Mouse (Mus musculus) midbrain, postnatal 0 days (tissue): Measurements from ENCODE around the gene BC030867. TPM values are rescaled to one million over a fixed set of nuclear protein-coding genes. Genes with fewer than 3 reads are reported as not detected.

Experiments
- ATAC-seq: fragments of 200-750 bp; cut with Nextera tagmentation; 2 replicates; pipeline ENCODE4 v1.8.0; 2017; ENCODE audit warnings: moderate number of reproducible peaks, mild to moderate bottlenecking, moderate TSS enrichment, moderate library complexity; ENCODE audit not compliant: low FRiP score
- DNase-seq: peaks from one replicate; pipeline ENCODE4 v3.0.0-alpha.2; 2015; ENCODE audit warnings: low spot score
- H3K27ac ChIP-seq: fragments of 300-500 bp; sonication (generic); 2 replicates; pipeline ENCODE4 v1.5.1; 2014; ENCODE audit warnings: low read depth, mild to moderate bottlenecking, low read length, mixed read lengths
- H3K27me3 ChIP-seq: fragments of 300-500 bp; sonication (generic); 2 replicates; pipeline ENCODE4 v1.6.1; 2014; ENCODE audit warnings: low read length, control low read depth, mixed read lengths; ENCODE audit not compliant: insufficient read depth
- H3K36me3 ChIP-seq: fragments of 300-500 bp; sonication (generic); 2 replicates; pipeline ENCODE4 v1.6.1; 2014; ENCODE audit warnings: low read length, control low read depth, mixed read lengths; ENCODE audit not compliant: insufficient read depth
- H3K4me1 ChIP-seq: fragments of 300-500 bp; sonication (generic); 2 replicates; pipeline ENCODE4 v1.6.1; 2014; ENCODE audit warnings: mild to moderate bottlenecking, control low read depth, antibody characterized with exemption, low read length, mixed read lengths; ENCODE audit not compliant: insufficient read depth
- H3K4me2 ChIP-seq: fragments of 300-500 bp; sonication (generic); 2 replicates; pipeline ENCODE4 v1.6.1; 2014; ENCODE audit warnings: low read depth, mild to moderate bottlenecking, low read length, mixed read lengths; ENCODE audit not compliant: poor library complexity, severe bottlenecking
- H3K4me3 ChIP-seq: fragments of 300-500 bp; sonication (generic); 2 replicates; pipeline ENCODE4 v1.5.1; 2014; ENCODE audit warnings: low read depth, mild to moderate bottlenecking, low read length, moderate library complexity
- H3K9ac ChIP-seq: fragments of 300-500 bp; sonication (generic); replicated peaks from 2 replicates; pipeline ENCODE4 v1.6.1; 2014; ENCODE audit warnings: mild to moderate bottlenecking, low read length, moderate library complexity, mixed read lengths; ENCODE audit not compliant: poor library complexity, severe bottlenecking
- H3K9me3 ChIP-seq: fragments of 300-500 bp; sonication (generic); 2 replicates; pipeline ENCODE4 v1.6.1; 2016; ENCODE audit warnings: low read length, control low read depth
- CTCF ChIP-seq: IDR thresholded peaks from 2 replicates; pipeline ENCODE4 v1.5.1; 2016; ENCODE audit warnings: antibody characterized with exemption, mild to moderate bottlenecking
- WGBS: fragments of 180-500 bp; shearing (Covaris S2); extraction: QIAGEN DNeasy Blood & Tissue Kit; methylation state at CpG from one replicate; pipeline ENCODE4 v1.1.7; 2014; 5-methylcytosine and 5-hydroxymethylcytosine counted together
- polyA plus RNA-seq: library from polyadenylated mRNA; unstranded; fragments of >200 nt; fragmentation: Nextera tagmentation; extraction: Ambion mirVana; gene quantifications from 2 replicates; pipeline ENCODE4 v1.2.1, GENCODE M21; 2015
- total RNA-seq: library from RNA; depleted of rRNA; stranded (reverse); fragments of >200 nt; gene quantifications from 2 replicates; pipeline ENCODE4 v1.2.3, GENCODE M21; 2014

Gene BC030867
- total and polyA plus RNA-seq, 2 experiments from 2014 or later, result 0.53 to 2.1 TPM

- ATAC-seq (no peak), DNase-seq (no peak)
- no peak overlapping the region; the same call in 1 of the 2 replicates for H3K9ac ChIP-seq
- H3K36me3 ChIP-seq, result peaks cover 29% of the 10 kb centered on the region
- no peak overlapping the region for H3K27ac ChIP-seq
- no peak overlapping the region for H3K4me2 ChIP-seq
- H3K9me3 ChIP-seq, result no peaks in the 10 kb centered on the region
- TF ChIP-seq CTCF, result no peak
- H3K27me3 ChIP-seq, result no peaks in the 10 kb centered on the region
- 23% methylated on average over 3 of the region's 4 CpGs for whole genome bisulfite sequencing
- peaks cover 6% of the 10 kb centered on the region; the same call in 1 of the 2 replicates for H3K4me1 ChIP-seq
- H3K4me3 ChIP-seq, result no peak overlapping the region
Measured at GRCm38 (mm10) chr11:102208846-102209245, 39.8 kb upstream of the BC030867 start.

GRCm38 (mm10) chr11:102209742-102210141 is 38.9 kb upstream of the BC030867 start:
- H3K4me1 ChIP-seq, result peaks cover 10% of the 10 kb centered on the region; the same call in 1 of the 2 replicates
- no peaks in the 10 kb centered on the region for H3K9me3 ChIP-seq
- H3K27me3 ChIP-seq, result no peaks in the 10 kb centered on the region
- WGBS, result 20% methylated on average over 2 of the region's 2 CpGs
- H3K4me3 ChIP-seq, result no peak overlapping the region
- no peak overlapping the region for H3K4me2 ChIP-seq
- peak overlapping the region; percentile 47; the same call in 1 of the 2 replicates for H3K27ac ChIP-seq
- TF ChIP-seq CTCF, result peak; percentile 76
- H3K36me3 ChIP-seq, result peaks cover 20% of the 10 kb centered on the region
- DNase-seq (peak; percentile 68), ATAC-seq (no peak)
- no peak overlapping the region for H3K9ac ChIP-seq

DNA sequence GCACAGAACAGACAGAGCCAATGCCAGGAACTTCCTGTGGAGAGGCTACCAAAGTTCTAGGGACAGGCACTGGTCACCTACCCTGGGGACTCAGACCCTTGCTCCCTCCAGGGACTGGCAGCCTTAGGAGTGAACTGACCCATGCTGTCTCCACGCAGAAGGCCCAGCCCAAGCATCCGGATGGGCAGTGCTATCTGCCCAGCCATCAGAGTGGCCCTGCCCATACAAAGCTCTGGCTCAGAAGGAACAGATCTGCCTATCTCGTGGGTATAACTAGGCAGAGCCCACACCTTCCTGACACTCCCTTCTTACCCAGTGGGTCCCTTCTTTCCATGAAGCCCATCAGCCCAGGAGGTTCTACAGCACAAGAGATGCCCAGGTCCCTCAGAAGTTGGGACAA is 38.5 kb upstream of the BC030867 start:
- Histone ChIP-seq H3K4me2 (no peak overlapping the region), H3K9ac (no peak overlapping the region; the same call in 1 of the 2 replicates), H3K27ac (no peak overlapping the region), H3K36me3 (peaks cover 16% of the 10 kb centered on the region), H3K4me1 (peaks cover 10% of the 10 kb centered on the region; the same call in 1 of the 2 replicates), H3K4me3 (no peak overlapping the region), H3K27me3 (no peaks in the 10 kb centered on the region), H3K9me3 (no peaks in the 10 kb centered on the region)
- ATAC-seq, result no peak
- 62% methylated on average over 3 of the region's 3 CpGs for WGBS
- no peak for DNase-seq
- no peak for TF ChIP-seq CTCF

DNA sequence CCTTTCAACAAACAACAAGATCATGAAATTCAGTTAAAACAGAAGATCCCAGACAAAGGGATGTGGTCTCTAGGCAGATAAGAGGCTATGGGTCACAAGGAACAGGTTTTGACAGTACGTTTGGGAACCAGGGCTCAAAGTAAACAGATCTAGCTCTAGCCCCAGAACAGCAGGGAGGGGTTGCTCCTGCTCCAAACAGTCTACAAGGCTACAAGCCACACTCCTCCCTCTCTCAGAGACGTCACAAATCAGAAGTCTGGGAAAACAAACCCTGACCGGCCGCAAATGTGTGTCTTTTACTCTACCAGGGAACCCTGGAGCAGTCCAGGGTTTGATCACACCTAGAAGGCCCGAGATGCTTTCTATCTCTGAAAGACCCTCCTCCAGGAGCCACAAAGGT is 37.7 kb upstream of the BC030867 start:
- no peak overlapping the region for H3K9ac ChIP-seq
- DNase-seq (no peak), ATAC-seq (no peak)
- 83% methylated on average over 5 of the region's 5 CpGs for WGBS
- no peak overlapping the region for H3K27ac ChIP-seq
- no peak overlapping the region for H3K4me2 ChIP-seq
- H3K4me1 ChIP-seq, result peaks cover 16% of the 10 kb centered on the region; the same call in 1 of the 2 replicates
- no peaks in the 10 kb centered on the region for H3K9me3 ChIP-seq
- no peak for TF ChIP-seq CTCF
- no peak overlapping the region for H3K4me3 ChIP-seq
- H3K27me3 ChIP-seq, result no peaks in the 10 kb centered on the region
- H3K36me3 ChIP-seq, result peaks cover 8% of the 10 kb centered on the region

GRCm38 (mm10) chr11:102211936-102212341 is 36.7 kb upstream of the BC030867 start:
- Histone ChIP-seq H3K27ac (no peak overlapping the region), H3K4me3 (no peak overlapping the region), H3K4me2 (no peak overlapping the region), H3K36me3 (0 out of 2 replicates have a peak, but pooled peaks cover 4% of the 10 kb centered on the region), H3K9me3 (no peaks in the 10 kb centered on the region), H3K4me1 (peaks cover 17% of the 10 kb centered on the region; the same call in 1 of the 2 replicates), H3K27me3 (no peaks in the 10 kb centered on the region), H3K9ac (no peak overlapping the region)
- ATAC-seq (no peak), DNase-seq (no peak)
- 69% methylated on average over 18 of the region's 18 CpGs for WGBS
- no peak for TF ChIP-seq CTCF

DNA sequence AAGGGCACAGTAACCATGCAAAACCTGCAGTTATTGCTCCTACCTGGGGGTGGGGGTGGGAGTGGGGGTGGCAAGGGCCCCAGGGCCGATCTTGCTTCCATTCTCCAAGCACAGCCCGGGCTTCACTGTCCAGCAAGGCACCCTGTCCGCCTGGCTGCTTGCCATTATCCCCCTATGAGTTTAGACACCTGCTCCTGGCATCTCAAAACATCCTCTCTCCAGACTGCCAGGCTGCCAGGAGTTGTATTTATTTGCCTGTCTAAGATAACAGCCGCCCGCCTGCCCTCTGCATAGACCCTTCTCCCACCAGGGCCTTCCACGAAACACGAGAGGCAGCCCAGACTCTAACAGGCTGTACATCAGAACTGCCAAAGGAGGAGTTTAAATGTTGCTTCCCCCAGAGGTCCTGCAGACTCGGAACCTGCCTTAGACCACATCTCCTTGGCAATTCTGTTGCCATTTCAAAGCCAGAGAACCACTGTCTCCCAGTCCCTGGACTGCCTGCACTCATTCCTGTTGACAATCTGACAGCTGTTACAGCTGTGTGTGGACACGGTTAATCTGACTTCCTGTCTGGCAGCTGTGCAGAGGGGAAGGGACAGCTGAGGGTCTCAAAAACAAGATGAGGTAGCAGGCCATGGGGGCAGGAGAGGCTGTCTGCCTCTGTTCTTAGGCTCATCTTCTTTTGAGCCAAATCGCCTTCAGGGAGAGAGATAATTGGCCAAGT is 34.1 kb upstream of the BC030867 start:
- TF ChIP-seq CTCF, result no peak
- Histone ChIP-seq H3K9ac (0 out of 2 replicates have a peak overlapping the region, but pooled peaks have one; percentile 19), H3K9me3 (no peaks in the 10 kb centered on the region), H3K27ac (no peak overlapping the region; the same call in 1 of the 2 replicates), H3K4me2 (no peak overlapping the region), H3K27me3 (no peaks in the 10 kb centered on the region), H3K36me3 (peaks cover 8% of the 10 kb centered on the region), H3K4me3 (no peak overlapping the region), H3K4me1 (peaks cover 32% of the 10 kb centered on the region; the same call in 1 of the 2 replicates)
- DNase-seq (no peak), ATAC-seq (no peak)
- WGBS, result 57% methylated on average over 10 of the region's 10 CpGs
